In the genomic region with DNA sequence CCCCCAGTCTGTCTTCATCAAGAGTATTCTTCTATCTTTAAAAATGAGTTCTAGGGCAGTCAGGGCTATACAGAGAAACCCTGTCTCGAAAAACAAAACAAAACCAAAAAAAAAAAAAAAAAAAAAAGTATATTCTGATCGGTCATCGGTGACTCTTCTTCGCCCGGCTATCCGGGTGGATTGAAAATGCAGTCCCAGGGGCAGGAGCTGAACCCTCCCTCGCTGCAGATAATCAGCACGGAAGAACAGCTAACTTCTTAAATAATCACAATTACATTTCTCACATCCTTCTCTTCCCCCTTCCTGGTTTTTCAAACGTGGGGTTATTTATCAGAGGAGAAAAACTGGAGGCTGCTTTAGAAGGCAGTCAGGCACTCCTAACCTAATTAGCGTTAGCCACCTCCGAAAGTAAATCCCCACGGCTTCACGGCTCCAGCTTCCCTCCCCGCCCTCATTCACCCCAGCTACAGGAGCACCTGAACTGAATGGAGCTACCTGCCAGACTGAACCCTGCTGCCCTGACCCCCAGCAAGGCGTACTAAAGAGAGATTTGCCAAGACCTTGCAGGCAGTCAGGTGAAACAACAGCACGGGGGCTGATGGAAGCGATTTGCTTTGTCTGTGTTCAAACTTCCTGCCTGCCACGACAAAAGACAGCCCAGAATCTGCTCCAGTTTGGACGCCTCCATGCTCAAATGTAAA, we compare ENCODE assay signal across 8 mouse cellular contexts.
DNase-seq lines count a peak whose midpoint lies in the region; ATAC-seq lines count a peak whose summit lies in the region.

No protein-coding gene starts in this region.

- H3K9ac ChIP-seq in heart, embryonic 16.5 days (ENCODE audit: low read length) = peak overlapping the region; percentile 18
- peak overlapping the region; percentile 17; the same call in 1 of the 2 replicates for H3K9ac ChIP-seq in intestine, embryonic 15.5 days

- H3K9me3 ChIP-seq in heart, embryonic 16.5 days (replicated peaks; ENCODE audit: control insufficient read depth, low read length) = no peaks in the 10 kb centered on the region
- H3K9me3 ChIP-seq in intestine, embryonic 15.5 days = no peaks in the 10 kb centered on the region

- peak overlapping the region; percentile 50 for H3K4me3 ChIP-seq in heart, embryonic 16.5 days (ENCODE audit: low read length)
- H3K4me3 ChIP-seq in intestine, embryonic 15.5 days (replicated peaks) = peak overlapping the region; percentile 37

- ATAC-seq in heart, embryonic 16.5 days (replicated peaks; ENCODE audit: extremely low read depth, insufficient read depth, low FRiP score) = no peak
- no peak for ATAC-seq in intestine, embryonic 15.5 days
- peak; percentile 57 for ATAC-seq in megakaryocyte progenitor cell, adult 5-6 weeks (replicated peaks; ENCODE audit: poor library complexity)

- no peaks in the 10 kb centered on the region for H3K4me1 ChIP-seq in heart, embryonic 16.5 days (ENCODE audit: control insufficient read depth, insufficient read depth, low read length)
- no peaks in the 10 kb centered on the region for H3K4me1 ChIP-seq in intestine, embryonic 15.5 days (replicated peaks)

- no peaks in the 10 kb centered on the region for H3K27me3 ChIP-seq in heart, embryonic 16.5 days (ENCODE audit: control insufficient read depth, insufficient read depth, low read length)
- H3K27me3 ChIP-seq in intestine, embryonic 15.5 days (replicated peaks) = no peaks in the 10 kb centered on the region

- no peak for DNase-seq in heart, postnatal 25 days (ENCODE audit: low spot score)
- DNase-seq in embryo, embryonic 11 days = peak; percentile 37
- no peak for DNase-seq in frontal cortex, postnatal 36 days (ENCODE audit: low spot score in 2 of 2)
- DNase-seq in layer of hippocampus, postnatal 10 days (ENCODE audit: low spot score in 2 of 2) = no peak
- DNase-seq in left cerebral cortex, adult 11 months (ENCODE audit: low spot score) = no peak

- no peak overlapping the region for H3K27ac ChIP-seq in heart, embryonic 16.5 days (ENCODE audit: low read length)
- H3K27ac ChIP-seq in intestine, embryonic 15.5 days = no peak overlapping the region

- intact Hi-C loops in heart, postnatal 25 days (cut with DNase I) = no loop called here

- 3% methylated on average over 19 of the region's 19 CpGs for WGBS in heart, embryonic 16.5 days
- WGBS in intestine, embryonic 15.5 days = 4% methylated on average over 19 of the region's 19 CpGs

- H3K4me2 ChIP-seq in heart, embryonic 16.5 days (ENCODE audit: low read depth, low read length) = peak overlapping the region; percentile 67
- peak overlapping the region; percentile 73 for H3K4me2 ChIP-seq in intestine, embryonic 15.5 days (replicated peaks)

- H3K36me3 ChIP-seq in heart, embryonic 16.5 days (ENCODE audit: control insufficient read depth, insufficient read depth) = no peaks in the 10 kb centered on the region
- no peaks in the 10 kb centered on the region for H3K36me3 ChIP-seq in intestine, embryonic 15.5 days
